ENCODE assay signal across 23 mouse cellular contexts in genomic region chr10:11570523-11571055, GRCm38 (mm10).
DNase-seq lines count a peak whose midpoint lies in the region; ATAC-seq and TF ChIP-seq lines count a peak whose summit lies in the region.
"Had no signal": no experiment of that assay in that cellular context is flagged by ENCODE, and none has a peak within 500 bp of the region (broad histone marks: within the 10 kb centered on the region; RNA-seq: fewer than 3 reads in every experiment).

No protein-coding gene starts in this region.

- H3K27ac ChIP-seq in hindbrain, embryonic 16.5 days (ENCODE audit: low read depth, low read length): no peak overlapping the region
- H3K27ac ChIP-seq in hindbrain, embryonic 10.5 days: no peak overlapping the region
- no peak overlapping the region for H3K27ac ChIP-seq in CH12.LX (ENCODE audit: insufficient read depth, low read depth)
- H3K27ac ChIP-seq in embryonic facial prominence, embryonic 10.5 days (replicated peaks): no peak overlapping the region
- H3K27ac ChIP-seq: heart, adult 2 months; kidney, postnatal 0 days; limb, embryonic 13.5 days; liver, embryonic 12.5 days; midbrain, embryonic 13.5 days; neural tube, embryonic 12.5 days had no signal

- no peaks in the 10 kb centered on the region for H3K9me3 ChIP-seq in hindbrain, embryonic 16.5 days (ENCODE audit: control insufficient read depth, low read length)
- no peaks in the 10 kb centered on the region for H3K9me3 ChIP-seq in hindbrain, embryonic 10.5 days
- H3K9me3 ChIP-seq in CH12.LX (replicated peaks; ENCODE audit: low read length): no peaks in the 10 kb centered on the region
- H3K9me3 ChIP-seq in embryonic facial prominence, embryonic 10.5 days: no peaks in the 10 kb centered on the region
- H3K9me3 ChIP-seq: limb, embryonic 13.5 days; liver, embryonic 12.5 days; megakaryocyte, embryonic 14.5 days; midbrain, embryonic 13.5 days; neural tube, embryonic 12.5 days had no signal

- no peak overlapping the region for H3K9ac ChIP-seq in hindbrain, embryonic 16.5 days (ENCODE audit: low read depth, low read length)
- no peak overlapping the region for H3K9ac ChIP-seq in CH12.LX (ENCODE audit: insufficient read depth, low read depth)
- H3K9ac ChIP-seq: limb, embryonic 13.5 days; liver, embryonic 12.5 days; midbrain, embryonic 13.5 days; neural tube, embryonic 12.5 days had no signal

- H3K36me3 ChIP-seq in hindbrain, embryonic 16.5 days (ENCODE audit: control insufficient read depth, insufficient read depth, low read length): no peaks in the 10 kb centered on the region
- H3K36me3 ChIP-seq in hindbrain, embryonic 10.5 days: no peaks in the 10 kb centered on the region
- H3K36me3 ChIP-seq in CH12.LX (replicated peaks in 1 of 2; ENCODE audit: control insufficient read depth in 1 of 2, insufficient read depth in 1 of 2, low read length in 1 of 2): no peaks in the 10 kb centered on the region
- no peaks in the 10 kb centered on the region for H3K36me3 ChIP-seq in embryonic facial prominence, embryonic 10.5 days (replicated peaks)
- H3K36me3 ChIP-seq: limb, embryonic 13.5 days; liver, embryonic 12.5 days; midbrain, embryonic 13.5 days; neural tube, embryonic 12.5 days had no signal

- TF ChIP-seq RAD21 in CH12.LX (IDR thresholded peaks at IDR 0.05; ENCODE audit: low read depth, low read length): no peak

- no peaks in the 10 kb centered on the region for H3K4me1 ChIP-seq in hindbrain, embryonic 16.5 days (ENCODE audit: control insufficient read depth, insufficient read depth, low read depth, low read length)
- H3K4me1 ChIP-seq in hindbrain, embryonic 10.5 days (replicated peaks): no peaks in the 10 kb centered on the region
- peaks cover 0 to 9% of the 10 kb centered on the region in 2 experiments; a peak in 2 of 4 replicates for H3K4me1 ChIP-seq in CH12.LX (ENCODE audit: control insufficient read depth in 1 of 2, insufficient read depth in 2 of 2)
- H3K4me1 ChIP-seq in embryonic facial prominence, embryonic 10.5 days: no peaks in the 10 kb centered on the region
- H3K4me1 ChIP-seq: limb, embryonic 13.5 days; liver, embryonic 12.5 days; megakaryocyte, embryonic 14.5 days; midbrain, embryonic 13.5 days; neural tube, embryonic 12.5 days had no signal

- TF ChIP-seq POLR2A in CH12.LX (IDR thresholded peaks at IDR 0.05; ENCODE audit: low read depth, low read length): no peak

- in situ Hi-C loops in CH12.LX (cut with MboI; ENCODE audit: low pct_ligation_motif_present, low pct_unique_long_range_greater_than_20kb, low sequenced_read_pairs): no loop called here

- no peaks in the 10 kb centered on the region for H3K27me3 ChIP-seq in hindbrain, embryonic 16.5 days (replicated peaks; ENCODE audit: control insufficient read depth, insufficient read depth, low read length)
- H3K27me3 ChIP-seq in hindbrain, embryonic 10.5 days (ENCODE audit: insufficient read depth, poor library complexity, severe bottlenecking): no peaks in the 10 kb centered on the region
- no peaks in the 10 kb centered on the region for H3K27me3 ChIP-seq in CH12.LX (replicated peaks)
- H3K27me3 ChIP-seq in embryonic facial prominence, embryonic 10.5 days (replicated peaks; ENCODE audit: low read depth, poor library complexity, severe bottlenecking): no peaks in the 10 kb centered on the region
- H3K27me3 ChIP-seq: limb, embryonic 13.5 days; liver, embryonic 12.5 days; megakaryocyte, embryonic 14.5 days; midbrain, embryonic 13.5 days; neural tube, embryonic 12.5 days had no signal

- no peaks in the 10 kb centered on the region for H3K79me2 ChIP-seq in CH12.LX (replicated peaks; ENCODE audit: control insufficient read depth, extremely low read depth, insufficient read depth, poor library complexity, severe bottlenecking)

- dilution Hi-C loops in CH12.LX (cut with MboI; ENCODE audit: extremely low pct_ligation_motif_present, extremely low pct_unique_long_range_greater_than_20kb, low sequenced_read_pairs): no loop called here

- TF ChIP-seq CTCF in CH12.LX (conservative IDR thresholded peaks at IDR 0.05 in 1 of 2, IDR thresholded peaks at IDR 0.05 in 1 of 2; ENCODE audit: low read depth in 2 of 2, low read length in 2 of 2): no peak

- peak; percentile 80; the same call in 1 of the 2 replicates for ATAC-seq in hindbrain, embryonic 16.5 days
- ATAC-seq: activated CD4-positive, CD25-positive, alpha-beta regulatory T cell, adult 4 months; liver, embryonic 12.5 days; midbrain, embryonic 13.5 days had no signal

- no peak for TF ChIP-seq EP300 in CH12.LX (IDR thresholded peaks at IDR 0.05; ENCODE audit: low read length)

- WGBS in hindbrain, embryonic 16.5 days: 68% methylated on average over 4 of the region's 4 CpGs
- 90% methylated on average over 4 of the region's 4 CpGs for WGBS in hindbrain, embryonic 10.5 days
- WGBS in embryonic facial prominence, embryonic 10.5 days: 87% methylated on average over 4 of the region's 4 CpGs

- H3K4me3 ChIP-seq in hindbrain, embryonic 16.5 days (ENCODE audit: low read length): no peak overlapping the region
- H3K4me3 ChIP-seq in hindbrain, embryonic 10.5 days: no peak overlapping the region
- no peak overlapping the region for H3K4me3 ChIP-seq in CH12.LX (replicated peaks in 1 of 3; ENCODE audit: low read depth in 2 of 3, low read length in 2 of 3, poor library complexity in 1 of 3)
- no peak overlapping the region for H3K4me3 ChIP-seq in embryonic facial prominence, embryonic 10.5 days
- H3K4me3 ChIP-seq: heart, adult 2 months; limb, embryonic 13.5 days; liver, embryonic 12.5 days; megakaryocyte, embryonic 14.5 days; midbrain, embryonic 13.5 days; neural tube, embryonic 12.5 days had no signal

- H3K4me2 ChIP-seq in hindbrain, embryonic 16.5 days (ENCODE audit: low read length): no peak overlapping the region
- H3K4me2 ChIP-seq in CH12.LX (ENCODE audit: insufficient read depth, low read depth, poor library complexity, severe bottlenecking): no peak overlapping the region
- H3K4me2 ChIP-seq: limb, embryonic 13.5 days; liver, embryonic 12.5 days; midbrain, embryonic 13.5 days; neural tube, embryonic 12.5 days had no signal

- DNase-seq in hindbrain, embryonic 10.5 days (ENCODE audit: low spot score): no peak
- DNase-seq in CH12.LX (ENCODE audit: extremely low read depth): peak; percentile 27
- DNase-seq in brain, adult 2 months (ENCODE audit: low read depth, low spot score): peak; percentile 36
- peak; percentile 56 for DNase-seq in layer of hippocampus, adult 9-11 months
- DNase-seq in urinary bladder, postnatal 25 days (ENCODE audit: low spot score): no peak
- DNase-seq in embryonic facial prominence, embryonic 10.5 days (ENCODE audit: low spot score): no peak
- DNase-seq: adrenal gland, adult 8-10 months; cerebellum, adult 2 months; gastrocnemius, postnatal 36 days; heart, adult 2 months; heart, postnatal 36 days; kidney, adult 18-20 months; lung, adult 18-20 months; lung, postnatal 10 days; thymus, adult 2 months had no signal

TF ChIP-seq in CH12.LX, 34 proteins besides CTCF, POLR2A, EP300 and RAD21:
- TF ChIP-seq ZNF384 (IDR thresholded peaks at IDR 0.05; ENCODE audit: low read depth, low read length): no peak
- TF ChIP-seq MEF2A (IDR thresholded peaks at IDR 0.05; ENCODE audit: borderline replicate concordance, low read depth, low read length): no peak
- no peak for TF ChIP-seq ZMIZ1 (IDR thresholded peaks at IDR 0.05; ENCODE audit: low read depth, low read length)
- no peak for TF ChIP-seq JUN (IDR thresholded peaks at IDR 0.05; ENCODE audit: insufficient read depth, low read depth, low read length)
- TF ChIP-seq MYC (IDR thresholded peaks at IDR 0.05; ENCODE audit: low read depth, low read length): no peak
- no peak for TF ChIP-seq USF1 (IDR thresholded peaks at IDR 0.05; ENCODE audit: low read depth, low read length)
- no peak for TF ChIP-seq IRF4 (IDR thresholded peaks at IDR 0.05; ENCODE audit: low read depth, low read length)
- no peak for TF ChIP-seq SIN3A (IDR thresholded peaks at IDR 0.05; ENCODE audit: low read length)

Comparison
In these comparisons a context has a peak if more than half of its experiments do, and no peak if none do; other contexts are left out.
1. DNase-seq: peak in CH12.LX (single experiment), brain, adult 2 months (single experiment) and layer of hippocampus, adult 9-11 months (single experiment); none in hindbrain, embryonic 10.5 days (single experiment), urinary bladder, postnatal 25 days (single experiment) and embryonic facial prominence, embryonic 10.5 days (single experiment).